Mouse (Mus musculus): ENCODE results near the gene Bcl2l11. TPM values are rescaled to one million over a fixed set of nuclear protein-coding genes. Genes with fewer than 3 reads are reported as not detected.
A peak's percentile ranks its signal among the peaks of the same experiment; 100 is the strongest.

The Bcl2l11 gene
- total RNA-seq, 2 experiments from 2014 or later, result 15.1 to 21.2 TPM

DNA sequence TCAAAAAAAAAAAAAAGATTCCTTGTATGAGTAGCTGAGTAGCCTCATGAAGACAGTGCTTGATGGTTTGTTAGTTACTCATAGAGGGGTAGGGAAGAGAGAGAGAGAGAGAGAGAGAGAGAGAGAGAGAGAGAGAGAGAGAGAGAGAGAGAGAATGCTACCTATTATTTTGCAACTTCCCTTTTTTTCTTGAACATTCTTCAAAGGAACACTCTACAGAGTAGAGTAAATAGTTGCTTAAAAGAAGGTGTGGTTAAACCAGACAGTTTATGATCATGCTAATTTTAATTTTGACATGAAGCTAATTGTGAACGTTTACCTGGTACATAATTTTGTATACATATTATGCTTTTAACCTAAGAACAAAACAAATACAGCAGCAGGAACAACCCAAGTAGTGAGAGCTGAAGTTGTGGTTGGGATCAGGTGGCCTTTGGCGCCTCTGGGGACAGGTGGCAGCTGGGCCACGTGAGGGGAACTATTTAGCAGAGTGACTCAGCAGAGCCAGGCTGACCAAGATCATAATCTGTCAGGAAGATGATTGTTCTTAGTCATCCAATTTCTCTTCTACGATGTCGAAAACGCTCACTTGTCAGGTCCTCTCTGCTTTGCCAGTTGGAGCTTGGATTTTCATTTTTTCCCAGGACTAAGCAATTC is 78.0 kb downstream of the Bcl2l11 start:
- peak; percentile 89 for ATAC-seq (ENCODE audit: poor library complexity, severe bottlenecking)

DNA sequence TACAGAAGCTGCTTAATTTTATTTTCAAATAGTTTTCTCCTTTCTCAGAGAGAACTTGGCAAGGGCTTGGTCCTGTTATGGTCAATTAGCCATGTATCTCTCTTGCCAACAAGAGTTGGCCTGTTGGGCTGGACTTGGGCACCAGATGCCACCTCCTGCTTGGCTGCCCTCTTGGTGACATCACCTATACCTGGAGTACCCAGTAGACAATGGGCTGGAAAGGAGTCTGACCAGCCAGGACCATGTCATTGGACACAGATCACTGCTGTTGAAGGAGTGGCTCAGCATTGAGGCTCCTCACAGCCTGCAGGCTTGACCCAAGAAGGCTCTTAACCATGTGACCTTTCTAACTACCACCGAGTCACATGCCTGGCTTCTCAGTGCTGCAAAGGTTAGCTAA is 82.7 kb downstream of the Bcl2l11 start:
- no peak for ATAC-seq (ENCODE audit: poor library complexity, severe bottlenecking)

GRCm38 (mm10) chr2:128209841-128210329 is 84.0 kb downstream of the Bcl2l11 start:
- ATAC-seq (ENCODE audit: poor library complexity, severe bottlenecking), result no peak

- ATAC-seq (ENCODE audit: poor library complexity, severe bottlenecking), result no peak
Measured at GRCm38 (mm10) chr2:128210376-128210775, 84.5 kb downstream of the Bcl2l11 start.

- ATAC-seq (ENCODE audit: poor library complexity, severe bottlenecking), result no peak
Measured at GRCm38 (mm10) chr2:128211022-128211880, 85.4 kb downstream of the Bcl2l11 start.

DNA sequence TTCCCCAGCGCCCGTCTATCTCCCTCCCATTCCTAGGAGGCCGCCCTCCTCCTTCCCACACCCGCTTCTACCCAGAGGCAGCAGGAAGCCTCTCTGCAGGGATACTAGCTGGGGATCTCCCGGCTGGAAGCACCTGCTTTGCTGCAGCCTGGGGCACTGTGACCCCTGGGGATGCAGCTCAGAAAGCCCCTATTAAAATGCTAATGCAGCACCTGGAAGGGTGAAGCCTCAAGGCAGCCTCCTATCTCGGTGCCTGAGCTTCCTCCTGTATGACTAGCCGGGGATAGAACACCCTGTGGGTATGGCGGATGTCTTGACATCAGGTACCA is 86.0 kb downstream of the Bcl2l11 start:
- ATAC-seq (ENCODE audit: poor library complexity, severe bottlenecking), result no peak

Data from megakaryocyte, adult 5-6 weeks (primary cell).